Mouse (Mus musculus) midbrain, embryonic 12.5 days (tissue): ENCODE measurements around the gene Cul3. TPM values are rescaled to one million over a fixed set of nuclear protein-coding genes. Genes with fewer than 3 reads are reported as not detected.
A peak's percentile ranks its signal among the peaks of the same experiment; 100 is the strongest.

Experiments used
- ATAC-seq: fragments of 200-750 bp; cut with Nextera tagmentation; 2 replicates; pipeline ENCODE4 v1.8.0; 2017; ENCODE audit warnings: low read depth, moderate TSS enrichment, moderate library complexity; ENCODE audit not compliant: low FRiP score
- H3K27ac ChIP-seq: fragments of 300-500 bp; sonication (generic); replicated peaks from 2 replicates; pipeline ENCODE4 v1.5.1; 2016; ENCODE audit warnings: mild to moderate bottlenecking
- H3K27me3 ChIP-seq: fragments of 300-500 bp; sonication (generic); 2 replicates; pipeline ENCODE4 v1.6.1; 2016; ENCODE audit warnings: mild to moderate bottlenecking
- H3K36me3 ChIP-seq: fragments of 300-500 bp; sonication (generic); 2 replicates; pipeline ENCODE4 v1.6.1; 2016
- H3K4me1 ChIP-seq: fragments of 300-500 bp; sonication (generic); 2 replicates; pipeline ENCODE4 v1.6.1; 2016
- H3K4me2 ChIP-seq: fragments of 300-500 bp; sonication (generic); replicated peaks from 2 replicates; pipeline ENCODE4 v1.6.1; 2016; ENCODE audit warnings: mild to moderate bottlenecking, moderate library complexity
- H3K4me3 ChIP-seq: fragments of 300-500 bp; sonication (generic); 2 replicates; pipeline ENCODE4 v1.5.1; 2016; ENCODE audit warnings: mild to moderate bottlenecking
- H3K9ac ChIP-seq: fragments of 300-500 bp; sonication (generic); replicated peaks from 2 replicates; pipeline ENCODE4 v1.6.1; 2016; ENCODE audit warnings: mild to moderate bottlenecking, moderate library complexity
- H3K9me3 ChIP-seq: fragments of 300-500 bp; sonication (generic); 2 replicates; pipeline ENCODE4 v1.6.1; 2016; ENCODE audit warnings: mild to moderate bottlenecking
- WGBS: fragments of 180-500 bp; shearing (Covaris S2); methylation state at CpG from one replicate; pipeline ENCODE4 v1.1.7; 2016; 5-methylcytosine and 5-hydroxymethylcytosine counted together
- polyA plus RNA-seq: library from polyadenylated mRNA; unstranded; fragments of >200 nt; fragmentation: Nextera tagmentation; extraction: Ambion mirVana; gene quantifications from 2 replicates; pipeline ENCODE4 v1.2.1, GENCODE M21; 2016

Gene Cul3
- polyA plus RNA-seq, 1 experiment from 2014 or later, result 25.7 TPM

- WGBS, result 85% methylated on average over 1 of the region's 1 CpGs
- H3K27me3 ChIP-seq, result no peaks in the 10 kb centered on the region
- H3K36me3 ChIP-seq, result 0 out of 2 replicates have a peak, but pooled peaks cover 5% of the 10 kb centered on the region
- no peaks in the 10 kb centered on the region for H3K9me3 ChIP-seq
- ATAC-seq, result no peak
- no peak overlapping the region for H3K9ac ChIP-seq
- H3K4me2 ChIP-seq, result no peak overlapping the region
- no peak overlapping the region for H3K27ac ChIP-seq
- no peaks in the 10 kb centered on the region for H3K4me1 ChIP-seq
- H3K4me3 ChIP-seq, result no peak overlapping the region
Measured at GRCm38 (mm10) chr1:80260443-80260842, 79.8 kb downstream of the Cul3 start.

GRCm38 (mm10) chr1:80258632-80259031 lies 81.6 kb downstream of the Cul3 start:
- Histone ChIP-seq H3K9me3 (no peaks in the 10 kb centered on the region), H3K36me3 (0 out of 2 replicates have a peak, but pooled peaks cover 2% of the 10 kb centered on the region), H3K27me3 (no peaks in the 10 kb centered on the region), H3K9ac (no peak overlapping the region), H3K4me3 (no peak overlapping the region), H3K4me2 (no peak overlapping the region), H3K27ac (no peak overlapping the region), H3K4me1 (no peaks in the 10 kb centered on the region)
- ATAC-seq, result no peak; the same call in 1 of the 2 replicates
- WGBS, result 72% methylated on average over 4 of the region's 4 CpGs

GRCm38 (mm10) chr1:80253309-80253708 lies 87.0 kb downstream of the Cul3 start:
- no peak overlapping the region for H3K4me2 ChIP-seq
- no peaks in the 10 kb centered on the region for H3K9me3 ChIP-seq
- H3K4me3 ChIP-seq, result no peak overlapping the region
- H3K4me1 ChIP-seq, result no peaks in the 10 kb centered on the region
- no peaks in the 10 kb centered on the region for H3K36me3 ChIP-seq
- H3K27me3 ChIP-seq, result no peaks in the 10 kb centered on the region
- H3K27ac ChIP-seq, result no peak overlapping the region
- H3K9ac ChIP-seq, result no peak overlapping the region
- ATAC-seq, result no peak

- 88% methylated on average over 5 of the region's 5 CpGs for WGBS
- Histone ChIP-seq H3K4me3 (no peak overlapping the region), H3K36me3 (no peaks in the 10 kb centered on the region), H3K9ac (no peak overlapping the region), H3K27ac (no peak overlapping the region), H3K9me3 (no peaks in the 10 kb centered on the region), H3K27me3 (no peaks in the 10 kb centered on the region), H3K4me2 (no peak overlapping the region), H3K4me1 (no peaks in the 10 kb centered on the region)
- no peak for ATAC-seq
Measured at GRCm38 (mm10) chr1:80250247-80250646, 90.0 kb downstream of the Cul3 start.

GRCm38 (mm10) chr1:80247131-80247530 lies 93.1 kb downstream of the Cul3 start:
- H3K27ac ChIP-seq, result no peak overlapping the region
- no peaks in the 10 kb centered on the region for H3K4me1 ChIP-seq
- H3K9ac ChIP-seq, result no peak overlapping the region
- H3K9me3 ChIP-seq, result no peaks in the 10 kb centered on the region
- H3K27me3 ChIP-seq, result no peaks in the 10 kb centered on the region
- no peak overlapping the region for H3K4me3 ChIP-seq
- ATAC-seq, result no peak
- H3K36me3 ChIP-seq, result no peaks in the 10 kb centered on the region
- no peak overlapping the region for H3K4me2 ChIP-seq

GRCm38 (mm10) chr1:80244123-80244522 lies 96.2 kb downstream of the Cul3 start:
- no peak overlapping the region for H3K27ac ChIP-seq
- 78% methylated on average over 3 of the region's 3 CpGs for WGBS
- no peaks in the 10 kb centered on the region for H3K36me3 ChIP-seq
- H3K4me2 ChIP-seq, result no peak overlapping the region
- no peak overlapping the region for H3K9ac ChIP-seq
- no peaks in the 10 kb centered on the region for H3K9me3 ChIP-seq
- ATAC-seq, result no peak
- no peaks in the 10 kb centered on the region for H3K27me3 ChIP-seq
- H3K4me3 ChIP-seq, result no peak overlapping the region
- H3K4me1 ChIP-seq, result peaks cover 9% of the 10 kb centered on the region; the same call in 1 of the 2 replicates

- Histone ChIP-seq H3K36me3 (no peaks in the 10 kb centered on the region), H3K4me1 (peaks cover 18% of the 10 kb centered on the region), H3K9ac (no peak overlapping the region), H3K9me3 (no peaks in the 10 kb centered on the region), H3K4me2 (no peak overlapping the region), H3K27ac (no peak overlapping the region), H3K27me3 (no peaks in the 10 kb centered on the region), H3K4me3 (no peak overlapping the region)
- ATAC-seq, result no peak
- 95% methylated on average over 6 of the region's 6 CpGs for WGBS
Measured at GRCm38 (mm10) chr1:80241579-80241978, 98.7 kb downstream of the Cul3 start.

GRCm38 (mm10) chr1:80240017-80240660 lies 100.1 kb downstream of the Cul3 start:
- Histone ChIP-seq H3K4me2 (0 out of 2 replicates have a peak overlapping the region, but pooled peaks have one; percentile 14), H3K36me3 (no peaks in the 10 kb centered on the region), H3K9ac (no peak overlapping the region), H3K4me3 (no peak overlapping the region), H3K27me3 (no peaks in the 10 kb centered on the region), H3K9me3 (no peaks in the 10 kb centered on the region), H3K4me1 (peaks cover 28% of the 10 kb centered on the region), H3K27ac (no peak overlapping the region)
- ATAC-seq, result peak; percentile 47
- WGBS, result 10% methylated on average over 12 of the region's 12 CpGs

GRCm38 (mm10) chr1:80239481-80239880 lies 100.8 kb downstream of the Cul3 start:
- H3K4me1 ChIP-seq, result peaks cover 28% of the 10 kb centered on the region
- 71% methylated on average over 11 of the region's 11 CpGs for WGBS
- ATAC-seq, result no peak
- H3K4me2 ChIP-seq, result no peak overlapping the region
- H3K9ac ChIP-seq, result no peak overlapping the region
- no peaks in the 10 kb centered on the region for H3K27me3 ChIP-seq
- no peak overlapping the region for H3K4me3 ChIP-seq
- no peaks in the 10 kb centered on the region for H3K9me3 ChIP-seq
- no peaks in the 10 kb centered on the region for H3K36me3 ChIP-seq
- H3K27ac ChIP-seq, result no peak overlapping the region

GRCm38 (mm10) chr1:80236951-80237702 lies 103.2 kb downstream of the Cul3 start:
- H3K4me2 ChIP-seq, result no peak overlapping the region
- no peak overlapping the region for H3K9ac ChIP-seq
- H3K4me1 ChIP-seq, result peaks cover 28% of the 10 kb centered on the region
- 35% methylated on average over 11 of the region's 11 CpGs for WGBS
- peak; percentile 39; the same call in 1 of the 2 replicates for ATAC-seq
- H3K4me3 ChIP-seq, result no peak overlapping the region
- no peak overlapping the region for H3K27ac ChIP-seq
- H3K9me3 ChIP-seq, result no peaks in the 10 kb centered on the region
- H3K27me3 ChIP-seq, result no peaks in the 10 kb centered on the region
- no peaks in the 10 kb centered on the region for H3K36me3 ChIP-seq

GRCm38 (mm10) chr1:80236126-80236525 lies 104.2 kb downstream of the Cul3 start:
- no peak overlapping the region for H3K4me3 ChIP-seq

GRCm38 (mm10) chr1:80230612-80231011 lies 109.7 kb downstream of the Cul3 start:
- ATAC-seq, result no peak
- WGBS, result 59% methylated on average over 1 of the region's 1 CpGs

More at GRCm38 (mm10) chr1:80236126-80236525, 104.2 kb downstream of the Cul3 start:
- H3K27me3 ChIP-seq, result no peaks in the 10 kb centered on the region
- H3K4me1 ChIP-seq, result peaks cover 28% of the 10 kb centered on the region
- H3K4me2 ChIP-seq, result no peak overlapping the region
- no peak for ATAC-seq
- H3K27ac ChIP-seq, result no peak overlapping the region
- WGBS, result 0% methylated on average over 1 of the region's 1 CpGs
- no peak overlapping the region for H3K9ac ChIP-seq
- no peaks in the 10 kb centered on the region for H3K36me3 ChIP-seq
- H3K9me3 ChIP-seq, result no peaks in the 10 kb centered on the region

More at GRCm38 (mm10) chr1:80230612-80231011, 109.7 kb downstream of the Cul3 start:
- Histone ChIP-seq H3K9me3 (no peaks in the 10 kb centered on the region), H3K4me1 (peaks cover 1% of the 10 kb centered on the region; the same call in 1 of the 2 replicates), H3K9ac (no peak overlapping the region), H3K36me3 (no peaks in the 10 kb centered on the region), H3K4me3 (no peak overlapping the region), H3K27me3 (no peaks in the 10 kb centered on the region), H3K4me2 (no peak overlapping the region), H3K27ac (no peak overlapping the region)
